Mouse (Mus musculus) left cerebral cortex, adult 2 months (tissue): Measurements from ENCODE around the gene Ipo5. TPM values are rescaled to one million over a fixed set of nuclear protein-coding genes. Genes with fewer than 3 reads are reported as not detected.

ENCODE experiments used
- DNase-seq, 2 experiments: peaks; one replicate each; pipeline ENCODE4 v3.0.0; 2021 to 2022; ENCODE audit warnings: low spot score in 2 of 2, mixed read lengths in 1 of 2; ENCODE audit errors: extremely low spot score in 1 of 2
- H3K27ac ChIP-seq: fragments of 200-600 bp; 2 replicates; pipeline ENCODE4 v1.8.1; 2022
- H3K4me3 ChIP-seq: fragments of 200-600 bp; 2 replicates; pipeline ENCODE4 v1.8.1; 2022
- CTCF ChIP-seq: fragments of 200-600 bp; IDR thresholded peaks from 2 replicates; pipeline ENCODE4 v1.8.1; 2022; ENCODE audit warnings: antibody characterized with exemption, mild to moderate bottlenecking, moderate library complexity
- intact Hi-C: fragments of 180-260 bp; cut with DNase I; formaldehyde crosslinking; loops from one replicate; pipeline ENCODE4 v1.15.1; 2025
- long read RNA-seq, 2 experiments: library from polyadenylated mRNA; stranded (forward); transcript quantifications; one replicate each; pipeline ENCODE4 v2.0.0; 2021; ENCODE audit warnings: borderline mapping rate in 2 of 2
- total RNA-seq, 2 experiments: library from RNA; stranded (reverse); gene quantifications; 2 replicates each; pipeline ENCODE4 v1.2.3; 2021

Ipo5 gene
- 100 to 1,000 TPM; 103 to 112 TPM for total RNA-seq
- long read RNA-seq, experiment 1, full-length matches to known transcripts, result 63 of 91 reads
- long read RNA-seq, experiment 1, partial matches to known transcripts, result 19 of 91 reads
- long read RNA-seq, experiment 1, other reads (novel, unspliced or antisense), result 9 of 91 reads
- long read RNA-seq, experiment 2, full-length matches to known transcripts, result 39 of 67 reads
- long read RNA-seq, experiment 2, partial matches to known transcripts, result 22 of 67 reads
- long read RNA-seq, experiment 2, other reads (novel, unspliced or antisense), result 6 of 67 reads

- Histone ChIP-seq H3K4me3 (peak within 1 kb of the TSS; percentile 92), H3K27ac (peak within 1 kb of the TSS; percentile 93)
- intact Hi-C loops, result loop anchor here (1.0 to 5.0 kb wide), 4 partner anchors 64 to 434 kb away; partner anchors contain the start of genes Farp1 and Rap2a
- no peak for TF ChIP-seq CTCF
- peak; percentile 96 for DNase-seq
These were observed at the start of gene Ipo5 for GRCm38 (mm10) chr14:120910733-120911324. TSS of gene Ipo5 (plus strand) at chr14:120911224.

- DNase-seq, result no peak
- intact Hi-C loops, result no loop called here
- Histone ChIP-seq H3K4me3 (no peak overlapping the region), H3K27ac (no peak overlapping the region)
- TF ChIP-seq CTCF, result no peak
These were observed 47.8 kb upstream of the Ipo5 start for GRCm38 (mm10) chr14:120863205-120863604.

GRCm38 (mm10) chr14:120864896-120865295 lies 46.1 kb upstream of the Ipo5 start:
- H3K27ac ChIP-seq, result no peak overlapping the region
- no peak for DNase-seq
- no peak for TF ChIP-seq CTCF
- H3K4me3 ChIP-seq, result no peak overlapping the region
- intact Hi-C loops, result no loop called here

GRCm38 (mm10) chr14:120866573-120866972 lies 44.5 kb upstream of the Ipo5 start:
- DNase-seq, result no peak
- Histone ChIP-seq H3K4me3 (no peak overlapping the region), H3K27ac (peak overlapping the region; percentile 25; the same call in 1 of the 2 replicates)
- TF ChIP-seq CTCF, result peak; percentile 13
- intact Hi-C loops, result no loop called here

GRCm38 (mm10) chr14:120867121-120867520 lies 43.9 kb upstream of the Ipo5 start:
- Histone ChIP-seq H3K4me3 (no peak overlapping the region), H3K27ac (peak overlapping the region; percentile 25; the same call in 1 of the 2 replicates)
- intact Hi-C loops, result no loop called here
- TF ChIP-seq CTCF, result no peak
- DNase-seq, result no peak

- Histone ChIP-seq H3K4me3 (no peak overlapping the region), H3K27ac (no peak overlapping the region)
- intact Hi-C loops, result no loop called here
- DNase-seq, result no peak
- no peak for TF ChIP-seq CTCF
These were observed 42.5 kb upstream of the Ipo5 start for GRCm38 (mm10) chr14:120868494-120868893.

GRCm38 (mm10) chr14:120870736-120871135 lies 40.3 kb upstream of the Ipo5 start:
- Histone ChIP-seq H3K4me3 (no peak overlapping the region), H3K27ac (no peak overlapping the region)
- no peak for TF ChIP-seq CTCF
- DNase-seq, result no peak
- intact Hi-C loops, result no loop called here

GRCm38 (mm10) chr14:120874397-120874796 lies 36.6 kb upstream of the Ipo5 start:
- intact Hi-C loops, result no loop called here
- no peak for TF ChIP-seq CTCF
- DNase-seq, result no peak
- no peak overlapping the region for H3K4me3 ChIP-seq
- H3K27ac ChIP-seq, result no peak overlapping the region

- peak in 1 of 2 experiments; percentile 38 for DNase-seq
- TF ChIP-seq CTCF, result peak; percentile 56
- Histone ChIP-seq H3K27ac (no peak overlapping the region), H3K4me3 (no peak overlapping the region)
- intact Hi-C loops, result no loop called here
These were observed 35.9 kb upstream of the Ipo5 start for GRCm38 (mm10) chr14:120875144-120875543.

GRCm38 (mm10) chr14:120875811-120876388 lies 35.1 kb upstream of the Ipo5 start:
- DNase-seq, result no peak
- Histone ChIP-seq H3K4me3 (no peak overlapping the region), H3K27ac (no peak overlapping the region)
- TF ChIP-seq CTCF, result no peak
- intact Hi-C loops, result no loop called here

GRCm38 (mm10) chr14:120877147-120877546 lies 33.9 kb upstream of the Ipo5 start:
- no peak for TF ChIP-seq CTCF
- no peak overlapping the region for H3K27ac ChIP-seq
- H3K4me3 ChIP-seq, result no peak overlapping the region
- intact Hi-C loops, result no loop called here
- DNase-seq, result no peak

GRCm38 (mm10) chr14:120879026-120879425 lies 32.0 kb upstream of the Ipo5 start:
- no peak overlapping the region for H3K27ac ChIP-seq
- TF ChIP-seq CTCF, result no peak
- intact Hi-C loops, result no loop called here
- DNase-seq, result no peak
- H3K4me3 ChIP-seq, result no peak overlapping the region
